Comparison of ENCODE assay signal across 8 mouse cellular contexts in genomic region chr3:65321981-65322779, GRCm38 (mm10).
DNase-seq lines count a peak whose midpoint lies in the region.
"Had no signal": no experiment of that assay in that cellular context is flagged by ENCODE, and none has a peak within 500 bp of the region (broad histone marks: within the 10 kb centered on the region; RNA-seq: fewer than 3 reads in every experiment).

No protein-coding gene starts in this region.

- intact Hi-C loops in gastrocnemius, postnatal 36 days (cut with DNase I) = loop anchor here (2.0 kb wide), 1 partner anchor 29 kb away; no protein-coding TSS in a partner anchor

- peak; percentile 25 to 39 for DNase-seq in left cerebral cortex, adult 18-20 months (ENCODE audit: low spot score in 2 of 2)
- DNase-seq in left cerebral cortex, adult 11 months (ENCODE audit: low spot score) = no peak
- peak; percentile 78 for DNase-seq in cerebellum, adult 9-10 months
- peak; percentile 27 to 31 for DNase-seq in layer of hippocampus, postnatal 10 days (ENCODE audit: low spot score in 2 of 2)
- peak; percentile 14 for DNase-seq in right cerebral cortex, postnatal 4 days
- DNase-seq in gastrocnemius, postnatal 36 days = no peak
- no peak for DNase-seq in spleen, postnatal 4 days (ENCODE audit: low spot score in 2 of 2)
- DNase-seq: midbrain, embryonic 14.5 days had no signal

Comparison
In these comparisons a context has a peak if more than half of its experiments do, and no peak if none do; other contexts are left out.
1. DNase-seq: peak in left cerebral cortex, adult 18-20 months (2 of 2), cerebellum, adult 9-10 months (single experiment), layer of hippocampus, postnatal 10 days (2 of 2) and right cerebral cortex, postnatal 4 days (single experiment); none in left cerebral cortex, adult 11 months (single experiment), gastrocnemius, postnatal 36 days (0 of 2) and spleen, postnatal 4 days (0 of 2).